ENCODE assay signal across 8 mouse cellular contexts in genomic region chr6:148211391-148211876, GRCm38 (mm10). TPM values are rescaled to one million over a fixed set of nuclear protein-coding genes. Genes with fewer than 3 reads are reported as not detected.
DNase-seq lines count a peak whose midpoint lies in the region; ATAC-seq and TF ChIP-seq lines count a peak whose summit lies in the region.

No protein-coding gene starts in this region.

- peak; percentile 53; the same call in 1 of the 2 replicates for ATAC-seq in embryonic facial prominence, embryonic 13.5 days (ENCODE audit: insufficient number of reproducible peaks, insufficient read depth, low FRiP score, low TSS enrichment, low read depth)

- no peak for DNase-seq in kidney, adult 2 months
- DNase-seq in kidney, postnatal 14 days: no peak
- DNase-seq in ES-E14 (ENCODE audit: low read depth, low spot score): peak; percentile 15
- DNase-seq in limb, embryonic 10.5 days (ENCODE audit: low spot score): no peak
- peak; percentile 54 for DNase-seq in naive thymus-derived CD4-positive, alpha-beta T cell, adult 2 months (ENCODE audit: low read depth)
- DNase-seq in urinary bladder, adult 18-20 months (ENCODE audit: low spot score in 2 of 2): no peak
- no peak for DNase-seq in spleen, adult 12 weeks (ENCODE audit: low spot score)

- H3K9me3 ChIP-seq in ES-E14 (ENCODE audit: control insufficient read depth, insufficient read depth, low read depth, low read length): no peaks in the 10 kb centered on the region
- H3K9me3 ChIP-seq in embryonic facial prominence, embryonic 13.5 days: no peaks in the 10 kb centered on the region
- H3K9me3 ChIP-seq in limb, embryonic 10.5 days (replicated peaks): no peaks in the 10 kb centered on the region

- no peaks in the 10 kb centered on the region for H3K36me3 ChIP-seq in kidney, adult 2 months (ENCODE audit: control insufficient read depth, insufficient read depth, low read length)
- H3K36me3 ChIP-seq in ES-E14 (ENCODE audit: control insufficient read depth, insufficient read depth, low read length, poor library complexity, severe bottlenecking): peaks cover 2% of the 10 kb centered on the region; the same call in 1 of the 2 replicates
- H3K36me3 ChIP-seq in embryonic facial prominence, embryonic 13.5 days: peaks cover under 1% of the 10 kb centered on the region
- H3K36me3 ChIP-seq in limb, embryonic 10.5 days: peaks cover 3% of the 10 kb centered on the region; the same call in 1 of the 2 replicates

- under 1% methylated on average over 51 of the region's 51 CpGs for WGBS in kidney, adult 2 months
- 1% methylated on average over 51 of the region's 51 CpGs for WGBS in embryonic facial prominence, embryonic 13.5 days
- 1% methylated on average over 41 of the region's 51 CpGs for WGBS in limb, embryonic 10.5 days

- TF ChIP-seq CTCF in kidney, adult 2 months (conservative IDR thresholded peaks at IDR 0.05; ENCODE audit: insufficient read depth, insufficient read length, low read depth, low read length): no peak

- H3K4me1 ChIP-seq in kidney, adult 2 months (ENCODE audit: control insufficient read depth, insufficient read depth, low read length): peaks cover 3% of the 10 kb centered on the region
- H3K4me1 ChIP-seq in ES-E14 (ENCODE audit: control insufficient read depth in 2 of 2, insufficient read depth in 2 of 2, low read length in 2 of 2, poor library complexity in 1 of 2): peaks cover 0 to 3% of the 10 kb centered on the region in 2 experiments; a peak in 1 of 4 replicates
- H3K4me1 ChIP-seq in embryonic facial prominence, embryonic 13.5 days: peaks cover 14% of the 10 kb centered on the region
- peaks cover 32% of the 10 kb centered on the region for H3K4me1 ChIP-seq in limb, embryonic 10.5 days

- no peak overlapping the region; the same call in 1 of the 2 replicates for H3K27ac ChIP-seq in kidney, adult 2 months (ENCODE audit: insufficient read depth, low read depth, low read length)
- H3K27ac ChIP-seq in ES-E14 (ENCODE audit: insufficient read depth, low read depth, low read length, poor library complexity, severe bottlenecking): peak overlapping the region; percentile 58
- H3K27ac ChIP-seq in embryonic facial prominence, embryonic 13.5 days: peak overlapping the region; percentile 89
- H3K27ac ChIP-seq in limb, embryonic 10.5 days: peak overlapping the region; percentile 94

- H3K9ac ChIP-seq in ES-E14 (ENCODE audit: insufficient read depth, low read depth, low read length, poor library complexity, severe bottlenecking): peak overlapping the region; percentile 96
- H3K9ac ChIP-seq in embryonic facial prominence, embryonic 13.5 days: peak overlapping the region; percentile 99

- in situ Hi-C loops in ES-E14 (cut with MboI; ENCODE audit: low sequenced_read_pairs in 2 of 2, unreplicated experiment in 2 of 2): no loop called here

- peak overlapping the region; percentile 62 for H3K4me2 ChIP-seq in embryonic facial prominence, embryonic 13.5 days

- TF ChIP-seq POLR2A in kidney, adult 2 months (IDR thresholded peaks at IDR 0.05; ENCODE audit: low read depth, low read length): no peak

- H3K27me3 ChIP-seq in kidney, adult 2 months (replicated peaks; ENCODE audit: control insufficient read depth, insufficient read depth, low read length): no peaks in the 10 kb centered on the region
- no peaks in the 10 kb centered on the region for H3K27me3 ChIP-seq in embryonic facial prominence, embryonic 13.5 days
- no peaks in the 10 kb centered on the region for H3K27me3 ChIP-seq in limb, embryonic 10.5 days (ENCODE audit: low read depth, poor library complexity, severe bottlenecking)

- peak overlapping the region; percentile 93 for H3K4me3 ChIP-seq in kidney, adult 2 months (ENCODE audit: insufficient read depth, low read depth, low read length)
- H3K4me3 ChIP-seq in ES-E14 (ENCODE audit: insufficient read depth in 1 of 2, low read depth in 1 of 2, low read length in 2 of 2, poor library complexity in 1 of 2, severe bottlenecking in 1 of 2): peak overlapping the region; percentile 78 to 79
- peak overlapping the region; percentile 97 for H3K4me3 ChIP-seq in embryonic facial prominence, embryonic 13.5 days
- peak overlapping the region; percentile 90 for H3K4me3 ChIP-seq in limb, embryonic 10.5 days

TF ChIP-seq in ES-E14, 5 proteins besides CTCF, POLR2A, EP300 and RAD21:
- TF ChIP-seq ZC3H11A (IDR thresholded peaks at IDR 0.05; ENCODE audit: borderline replicate concordance, low read depth, low read length) (no peak), CHD2 (IDR thresholded peaks at IDR 0.05; ENCODE audit: low read depth, low read length) (0 out of 2 replicates have a peak, but pooled peaks have one; percentile 24)
TF ChIP-seq in ES-E14: peak in this region for 1.

RNA-seq across cellular contexts. Expression of gene Ergic2, which starts 0.7 kb away (rescaled TPM):
- polyA plus RNA-seq in kidney, adult 2 months (2012; rRNA removed): 26.1 and 40.2 TPM in 2 replicates
- 180 and 197 TPM in 2 replicates for total RNA-seq in ES-E14 (2012; rRNA removed)
- polyA plus RNA-seq in embryonic facial prominence, embryonic 13.5 days (2015; fragmentation: Nextera tagmentation; extraction: Ambion mirVana): 225 and 237 TPM in 2 replicates
- polyA plus RNA-seq in limb, embryonic 10.5 days (2016; fragmentation: Nextera tagmentation; extraction: Ambion mirVana): 164 and 191 TPM in 2 replicates

Comparison
In these comparisons a context has a peak if more than half of its experiments do, and no peak if none do; other contexts are left out.
1. DNase-seq: peak in ES-E14 (single experiment) and naive thymus-derived CD4-positive, alpha-beta T cell, adult 2 months (single experiment); none in kidney, adult 2 months (single experiment), kidney, postnatal 14 days (single experiment), limb, embryonic 10.5 days (single experiment), urinary bladder, adult 18-20 months (0 of 2) and spleen, adult 12 weeks (single experiment).
2. Peak in every context shown above with its lines, with median percentiles within 50 percentile points of each other: H3K4me3 ChIP-seq.